Mouse (Mus musculus) kidney, embryonic 14.5 days (tissue): ENCODE measurements around the gene Crcp. TPM values are rescaled to one million over a fixed set of nuclear protein-coding genes. Genes with fewer than 3 reads are reported as not detected.
A peak's percentile ranks its signal among the peaks of the same experiment; 100 is the strongest.

Experiments
- ATAC-seq: fragments of 200-750 bp; cut with Nextera tagmentation; 2 replicates; pipeline ENCODE4 v1.8.0; 2017; ENCODE audit warnings: moderate number of reproducible peaks, mild to moderate bottlenecking, moderate TSS enrichment, moderate library complexity; ENCODE audit not compliant: low FRiP score, low TSS enrichment
- H3K27ac ChIP-seq: fragments of 300-500 bp; sonication (generic); 2 replicates; pipeline ENCODE4 v1.5.1; 2014; ENCODE audit warnings: low read depth, mild to moderate bottlenecking, low read length, moderate library complexity, mixed read lengths
- H3K27me3 ChIP-seq: fragments of 300-500 bp; sonication (generic); 2 replicates; pipeline ENCODE4 v1.6.1; 2014; ENCODE audit warnings: mild to moderate bottlenecking, low read length; ENCODE audit not compliant: control insufficient read depth, insufficient read depth
- H3K36me3 ChIP-seq: fragments of 300-500 bp; sonication (generic); 2 replicates; pipeline ENCODE4 v1.6.1; 2014; ENCODE audit warnings: low read length, mixed read lengths; ENCODE audit not compliant: control insufficient read depth, insufficient read depth
- H3K4me1 ChIP-seq: fragments of 300-500 bp; sonication (generic); 2 replicates; pipeline ENCODE4 v1.6.1; 2014; ENCODE audit warnings: low read length, mixed read lengths; ENCODE audit not compliant: control insufficient read depth, insufficient read depth
- H3K4me2 ChIP-seq: fragments of 300-500 bp; sonication (generic); replicated peaks from 2 replicates; pipeline ENCODE4 v1.6.1; 2014; ENCODE audit warnings: low read depth, mild to moderate bottlenecking, low read length
- H3K4me3 ChIP-seq: fragments of 300-500 bp; sonication (generic); 2 replicates; pipeline ENCODE4 v1.5.1; 2014; ENCODE audit warnings: mild to moderate bottlenecking, low read length
- H3K9ac ChIP-seq: fragments of 300-500 bp; sonication (generic); 2 replicates; pipeline ENCODE4 v1.6.1; 2014; ENCODE audit warnings: low read depth, mild to moderate bottlenecking, low read length, moderate library complexity
- H3K9me3 ChIP-seq: fragments of 300-500 bp; sonication (generic); 2 replicates; pipeline ENCODE4 v1.6.1; 2016; ENCODE audit warnings: low read length; ENCODE audit not compliant: control insufficient read depth
- WGBS: fragments of 180-500 bp; shearing (Covaris S2); extraction: QIAGEN DNeasy Blood & Tissue Kit; methylation state at CpG from one replicate; pipeline ENCODE4 v1.1.7; 2014; 5-methylcytosine and 5-hydroxymethylcytosine counted together
- polyA plus RNA-seq: library from polyadenylated mRNA; unstranded; fragments of >200 nt; fragmentation: Nextera tagmentation; extraction: Ambion mirVana; gene quantifications from 2 replicates; pipeline ENCODE4 v1.2.1, GENCODE M21; 2014

The Crcp gene
- 24.5 and 31.2 TPM in 2 replicates for polyA plus RNA-seq

DNA sequence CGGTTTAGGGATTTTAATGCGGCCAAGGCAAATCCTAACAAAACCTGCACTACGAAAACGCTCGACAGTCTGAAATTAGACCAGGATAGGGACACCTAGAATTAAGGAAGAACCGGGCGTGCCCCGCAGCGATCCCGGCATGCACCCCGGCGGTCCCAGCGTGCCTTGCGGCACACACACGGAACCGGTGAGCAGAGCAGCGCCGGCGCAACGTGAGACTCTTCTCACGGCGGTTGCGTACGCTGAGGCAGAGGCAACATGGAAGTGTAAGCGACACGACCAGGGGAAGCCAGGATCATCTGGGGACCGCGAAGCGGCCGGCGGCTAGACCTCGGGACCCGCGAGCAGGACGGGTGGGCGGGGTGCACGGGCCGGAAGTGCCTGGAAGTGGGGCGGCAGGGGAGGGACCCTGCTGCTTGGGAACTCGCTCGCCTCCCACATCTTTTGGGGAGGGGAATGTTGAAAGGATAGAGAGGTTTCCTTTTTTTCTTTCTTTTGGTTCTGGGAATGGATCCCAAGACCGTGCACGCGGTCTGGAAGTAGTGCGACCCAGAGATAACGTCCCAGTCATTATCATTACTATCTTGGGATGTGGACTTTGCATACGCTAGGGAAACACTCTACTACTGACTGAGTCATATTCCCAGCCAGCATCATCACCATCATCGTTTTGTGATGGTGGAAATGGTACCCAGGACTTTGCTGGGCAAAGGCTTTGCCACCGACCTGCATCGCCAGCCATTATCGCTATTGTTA, at the start of gene Crcp, which contains the start of gene Asl:
Crcp (plus strand) TSS at position 149 of the 756 bp plus-strand sequence.
Asl (minus strand) TSS at position 106 of the 756 bp plus-strand sequence.
- peak; percentile 91 for ATAC-seq
- Histone ChIP-seq H3K36me3 (no peaks in the 10 kb centered on the region), H3K4me3 (peak within 1 kb of the TSS; percentile 73), H3K9ac (peak within 1 kb of the TSS; percentile 73), H3K27me3 (no peaks in the 10 kb centered on the region), H3K9me3 (no peaks in the 10 kb centered on the region), H3K27ac (peak within 1 kb of the TSS; percentile 90), H3K4me1 (no peaks in the 10 kb centered on the region), H3K4me2 (peak within 1 kb of the TSS; percentile 82)
- WGBS, result 1% methylated on average over 51 of the region's 51 CpGs

GRCm38 (mm10) chr5:129980216-129980615, 48.9 kb upstream of the Crcp start:
- Histone ChIP-seq H3K9ac (no peak overlapping the region), H3K4me1 (no peaks in the 10 kb centered on the region), H3K27ac (no peak overlapping the region), H3K4me3 (no peak overlapping the region), H3K36me3 (peaks cover 17% of the 10 kb centered on the region; the same call in 1 of the 2 replicates), H3K4me2 (no peak overlapping the region), H3K27me3 (no peaks in the 10 kb centered on the region), H3K9me3 (no peaks in the 10 kb centered on the region)
- no peak for ATAC-seq
- WGBS, result 63% methylated on average over 3 of the region's 3 CpGs

DNA sequence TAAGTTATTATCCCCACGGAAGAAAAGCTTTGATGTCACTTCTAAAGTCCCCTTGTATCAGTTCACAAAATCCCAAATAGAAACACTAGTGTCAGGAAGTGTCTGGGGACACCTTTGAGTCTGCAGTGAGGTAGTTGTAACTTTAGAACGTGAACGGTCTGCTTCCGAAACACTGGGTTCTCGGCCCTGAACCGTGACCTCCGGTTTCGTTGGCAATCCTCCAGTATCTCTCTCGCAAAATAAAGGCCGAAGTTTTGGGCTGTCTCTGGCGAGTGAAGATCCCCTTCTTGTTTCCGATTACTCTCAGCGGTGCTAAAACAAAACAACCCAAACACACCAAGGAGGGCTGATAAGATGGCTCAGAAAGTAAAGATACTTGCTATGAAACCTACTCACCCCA, 39.7 kb upstream of the Crcp start:
- Histone ChIP-seq H3K9me3 (no peaks in the 10 kb centered on the region), H3K4me1 (no peaks in the 10 kb centered on the region), H3K27ac (no peak overlapping the region), H3K27me3 (no peaks in the 10 kb centered on the region), H3K4me2 (no peak overlapping the region), H3K4me3 (no peak overlapping the region), H3K9ac (no peak overlapping the region), H3K36me3 (peaks cover 5% of the 10 kb centered on the region; the same call in 1 of the 2 replicates)
- no peak for ATAC-seq
- 71% methylated on average over 13 of the region's 13 CpGs for WGBS

- Histone ChIP-seq H3K27ac (no peak overlapping the region), H3K9me3 (no peaks in the 10 kb centered on the region), H3K27me3 (no peaks in the 10 kb centered on the region), H3K36me3 (peaks cover 4% of the 10 kb centered on the region; the same call in 1 of the 2 replicates), H3K4me1 (no peaks in the 10 kb centered on the region), H3K9ac (no peak overlapping the region), H3K4me3 (no peak overlapping the region), H3K4me2 (no peak overlapping the region)
- ATAC-seq, result 0 out of 2 replicates have a peak, but pooled peaks have one; percentile 35
- 96% methylated on average over 5 of the region's 5 CpGs for WGBS
Measured at GRCm38 (mm10) chr5:129991898-129992297, 37.2 kb upstream of the Crcp start.

GRCm38 (mm10) chr5:129993374-129993773, 35.7 kb upstream of the Crcp start:
- no peaks in the 10 kb centered on the region for H3K4me1 ChIP-seq
- peaks cover 3% of the 10 kb centered on the region; the same call in 1 of the 2 replicates for H3K36me3 ChIP-seq

DNA sequence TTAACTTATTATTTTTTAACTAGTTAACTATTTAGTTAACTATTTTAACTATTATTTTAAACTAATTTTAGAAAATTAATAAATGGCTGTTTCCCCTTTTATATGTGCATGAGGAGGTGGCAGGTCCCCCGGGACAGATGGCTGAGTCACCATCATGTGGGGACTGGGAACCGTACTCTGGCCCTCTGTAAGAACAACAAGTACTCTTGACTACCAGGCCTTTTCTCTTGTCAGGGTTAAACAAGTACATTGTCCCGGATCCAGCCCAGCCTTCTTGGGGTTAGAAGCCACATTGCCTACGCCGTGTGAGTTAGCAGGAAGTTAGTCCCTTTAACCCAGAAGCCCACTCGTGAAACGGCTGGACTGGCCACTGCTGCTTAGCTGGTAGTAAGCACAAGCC, 34.1 kb upstream of the Crcp start:
- WGBS, result 91% methylated on average over 7 of the region's 7 CpGs
- Histone ChIP-seq H3K9ac (no peak overlapping the region), H3K36me3 (peaks cover 5% of the 10 kb centered on the region; the same call in 1 of the 2 replicates)

More at GRCm38 (mm10) chr5:129993374-129993773, 35.7 kb upstream of the Crcp start:
- ATAC-seq, result no peak
- Histone ChIP-seq H3K27me3 (no peaks in the 10 kb centered on the region), H3K4me2 (no peak overlapping the region), H3K27ac (no peak overlapping the region), H3K9me3 (no peaks in the 10 kb centered on the region), H3K4me3 (no peak overlapping the region), H3K9ac (no peak overlapping the region)
- WGBS, result 91% methylated on average over 14 of the region's 14 CpGs

GRCm38 (mm10) chr5:129997700-129998099, 31.4 kb upstream of the Crcp start:
- Histone ChIP-seq H3K27me3 (no peaks in the 10 kb centered on the region), H3K4me3 (no peak overlapping the region), H3K9ac (no peak overlapping the region), H3K9me3 (no peaks in the 10 kb centered on the region), H3K4me2 (no peak overlapping the region), H3K4me1 (0 out of 2 replicates have a peak, but pooled peaks cover 6% of the 10 kb centered on the region), H3K27ac (no peak overlapping the region), H3K36me3 (peaks cover 5% of the 10 kb centered on the region; the same call in 1 of the 2 replicates)
- no peak for ATAC-seq
- WGBS, result 74% methylated on average over 19 of the region's 19 CpGs

More for the DNA sequence above, 34.1 kb upstream of the Crcp start:
- no peak overlapping the region for H3K4me2 ChIP-seq
- no peaks in the 10 kb centered on the region for H3K4me1 ChIP-seq
- ATAC-seq, result no peak
- H3K27me3 ChIP-seq, result no peaks in the 10 kb centered on the region
- no peak overlapping the region for H3K4me3 ChIP-seq
- H3K27ac ChIP-seq, result no peak overlapping the region
- H3K9me3 ChIP-seq, result no peaks in the 10 kb centered on the region

GRCm38 (mm10) chr5:129999097-129999496, 30.0 kb upstream of the Crcp start:
- peaks cover 10% of the 10 kb centered on the region; the same call in 1 of the 2 replicates for H3K4me1 ChIP-seq
- no peak overlapping the region for H3K9ac ChIP-seq
- WGBS, result 38% methylated on average over 4 of the region's 4 CpGs
- no peaks in the 10 kb centered on the region for H3K27me3 ChIP-seq
- peaks cover 5% of the 10 kb centered on the region; the same call in 1 of the 2 replicates for H3K36me3 ChIP-seq
- no peak for ATAC-seq
- H3K27ac ChIP-seq, result no peak overlapping the region
- no peak overlapping the region for H3K4me2 ChIP-seq
- H3K9me3 ChIP-seq, result no peaks in the 10 kb centered on the region
- H3K4me3 ChIP-seq, result no peak overlapping the region

- H3K36me3 ChIP-seq, result peaks cover 5% of the 10 kb centered on the region; the same call in 1 of the 2 replicates
- peaks cover 10% of the 10 kb centered on the region; the same call in 1 of the 2 replicates for H3K4me1 ChIP-seq
- no peak overlapping the region for H3K27ac ChIP-seq
- 89% methylated on average over 12 of the region's 12 CpGs for WGBS
- ATAC-seq, result no peak
- H3K9ac ChIP-seq, result no peak overlapping the region
- H3K9me3 ChIP-seq, result peaks cover 6% of the 10 kb centered on the region; the same call in 1 of the 2 replicates
- no peak overlapping the region for H3K4me3 ChIP-seq
- H3K4me2 ChIP-seq, result no peak overlapping the region
- H3K27me3 ChIP-seq, result no peaks in the 10 kb centered on the region
Measured at GRCm38 (mm10) chr5:130000735-130001134, 28.4 kb upstream of the Crcp start.
